Mouse (Mus musculus): ENCODE results near the gene Itpa. TPM values are rescaled to one million over a fixed set of nuclear protein-coding genes. Genes with fewer than 3 reads are reported as not detected.

Gene Itpa
- polyA plus RNA-seq, 1 experiment from 2014 or later, result 77.0 TPM

DNA sequence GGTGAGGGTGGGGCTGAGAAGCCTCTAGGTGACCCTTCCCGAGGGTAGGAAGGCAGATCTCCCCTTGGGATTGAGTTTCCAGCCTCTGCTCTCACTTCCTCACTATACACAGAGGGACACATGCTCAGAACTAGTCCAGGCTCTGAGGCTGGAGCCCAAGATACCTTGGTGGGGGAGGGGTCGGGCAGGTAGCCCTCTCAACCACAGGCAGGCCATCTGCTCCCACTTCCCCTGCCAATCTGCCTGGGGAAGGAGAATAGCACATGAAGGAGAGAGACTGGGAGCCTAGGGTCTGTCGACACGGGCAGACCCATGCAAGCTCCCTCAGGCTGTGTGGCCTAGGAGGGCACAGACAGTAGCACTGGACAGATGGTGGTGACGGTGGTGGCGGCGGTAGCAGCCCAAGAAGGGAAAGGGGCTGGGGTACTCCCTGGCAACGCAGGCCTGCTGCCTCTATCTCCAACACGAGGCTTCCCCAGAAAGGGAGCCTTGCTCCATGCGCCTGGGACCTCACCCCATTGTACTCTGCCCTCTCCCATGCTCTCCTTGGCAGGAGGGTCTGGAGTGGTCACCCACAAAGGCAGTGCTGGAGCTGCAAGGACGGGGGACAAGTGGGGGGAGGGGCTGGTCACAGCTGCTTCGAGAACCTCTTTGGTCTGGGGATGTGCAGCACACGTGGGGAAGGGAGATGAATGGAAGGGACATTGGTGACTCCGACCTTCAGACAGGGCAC, 33.2 kb upstream of the Itpa start:
- H3K9me3 ChIP-seq (ENCODE audit: control insufficient read depth, low read length), result no peaks in the 10 kb centered on the region
- H3K4me2 ChIP-seq (ENCODE audit: low read length), result peak overlapping the region; percentile 93
- H3K36me3 ChIP-seq (ENCODE audit: control insufficient read depth, insufficient read depth, low read length), result no peaks in the 10 kb centered on the region
- ATAC-seq (ENCODE audit: insufficient number of reproducible peaks, insufficient read depth, low FRiP score, low read depth), result no peak
- H3K27me3 ChIP-seq (ENCODE audit: control insufficient read depth, insufficient read depth, low read length), result peaks cover 67% of the 10 kb centered on the region
- H3K27ac ChIP-seq (replicated peaks in 1 of 2; ENCODE audit: control insufficient read depth in 1 of 2, insufficient read depth in 1 of 2, low read depth in 2 of 2, low read length in 2 of 2), result no peak overlapping the region
- WGBS, result 20% methylated on average over 14 of the region's 14 CpGs
- peak overlapping the region; percentile 67 for H3K9ac ChIP-seq (ENCODE audit: low read length)
- peaks cover 7 to 18% of the 10 kb centered on the region in 2 experiments; a peak in 3 of 4 replicates for H3K4me1 ChIP-seq (ENCODE audit: control insufficient read depth in 2 of 2, insufficient read depth in 2 of 2, low read length in 2 of 2)
- peak overlapping the region; percentile 40 to 44 for H3K4me3 ChIP-seq (ENCODE audit: control insufficient read depth in 1 of 2, insufficient read depth in 1 of 2, low read depth in 1 of 2, low read length in 2 of 2)

DNA sequence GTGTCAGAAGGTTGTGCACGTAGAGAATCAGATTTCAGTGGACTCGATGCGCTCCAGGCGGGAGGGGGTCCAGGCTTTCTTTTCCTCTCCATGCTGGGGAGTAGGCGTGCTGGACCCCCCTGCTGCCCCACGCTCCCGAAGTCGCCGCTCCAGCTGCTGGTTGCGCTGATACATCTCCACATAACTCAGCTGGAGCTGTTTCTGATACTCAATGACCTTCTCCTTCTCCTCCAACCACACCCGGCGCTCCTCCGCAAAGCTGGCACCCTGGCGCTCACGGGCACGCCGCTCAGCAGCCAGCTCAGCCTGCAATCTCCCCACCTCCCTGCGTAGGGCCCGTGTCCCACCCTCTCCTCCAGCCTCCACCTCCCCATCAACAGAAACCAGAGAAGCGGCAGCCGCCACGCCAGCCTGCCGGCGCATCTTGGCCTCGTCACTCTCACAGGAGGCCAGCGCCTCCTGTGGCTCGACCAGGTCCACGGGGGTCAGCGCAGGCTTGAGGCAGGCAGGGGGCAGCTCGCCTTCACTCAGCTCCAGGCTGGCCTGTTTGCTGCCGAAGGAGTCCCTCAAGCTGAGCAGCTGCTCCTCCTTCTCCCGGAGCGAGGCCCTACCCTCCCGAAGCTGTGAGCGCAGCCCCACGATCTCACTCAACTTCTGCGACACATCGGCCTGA, 32.5 kb upstream of the Itpa start:
- H3K4me2 ChIP-seq (ENCODE audit: low read length), result peak overlapping the region; percentile 93
- peak overlapping the region; percentile 67 for H3K9ac ChIP-seq (ENCODE audit: low read length)
- H3K36me3 ChIP-seq (ENCODE audit: control insufficient read depth, insufficient read depth, low read length), result no peaks in the 10 kb centered on the region
- ATAC-seq (ENCODE audit: insufficient number of reproducible peaks, insufficient read depth, low FRiP score, low read depth), result no peak
- peaks cover 7 to 18% of the 10 kb centered on the region in 2 experiments; a peak in 3 of 4 replicates for H3K4me1 ChIP-seq (ENCODE audit: control insufficient read depth in 2 of 2, insufficient read depth in 2 of 2, low read length in 2 of 2)
- no peaks in the 10 kb centered on the region for H3K9me3 ChIP-seq (ENCODE audit: control insufficient read depth, low read length)
- H3K4me3 ChIP-seq (ENCODE audit: control insufficient read depth in 1 of 2, insufficient read depth in 1 of 2, low read depth in 1 of 2, low read length in 2 of 2), result peak overlapping the region; percentile 40 to 44
- peaks cover 70% of the 10 kb centered on the region for H3K27me3 ChIP-seq (ENCODE audit: control insufficient read depth, insufficient read depth, low read length)
- 2% methylated on average over 38 of the region's 38 CpGs for WGBS
- no peak overlapping the region for H3K27ac ChIP-seq (replicated peaks in 1 of 2; ENCODE audit: control insufficient read depth in 1 of 2, insufficient read depth in 1 of 2, low read depth in 2 of 2, low read length in 2 of 2)

DNA sequence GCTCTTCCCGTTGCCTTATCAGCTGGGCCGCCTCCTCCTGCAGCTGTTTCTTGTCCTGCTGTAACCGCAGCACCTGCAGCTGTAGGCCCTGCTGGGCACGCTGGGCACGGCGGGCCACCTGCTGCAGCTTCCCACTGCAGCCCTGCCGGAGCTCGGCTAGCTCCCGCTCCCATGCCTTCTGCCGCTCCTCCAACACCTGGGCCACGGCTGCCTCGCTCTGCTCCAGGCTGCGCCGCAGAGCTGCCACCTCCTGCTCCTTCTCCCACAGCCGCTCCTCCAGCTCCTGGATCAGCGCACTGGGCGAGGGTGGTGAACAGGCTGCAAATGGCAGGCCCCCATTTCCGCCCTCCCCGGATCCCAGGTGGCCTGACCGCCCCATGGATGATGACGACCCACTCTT, 31.6 kb upstream of the Itpa start:
- peak overlapping the region; percentile 93 for H3K4me2 ChIP-seq (ENCODE audit: low read length)
- H3K4me1 ChIP-seq (ENCODE audit: control insufficient read depth in 2 of 2, insufficient read depth in 2 of 2, low read length in 2 of 2), result peaks cover 7 to 18% of the 10 kb centered on the region in 2 experiments; a peak in 3 of 4 replicates
- H3K27ac ChIP-seq (replicated peaks in 1 of 2; ENCODE audit: control insufficient read depth in 1 of 2, insufficient read depth in 1 of 2, low read depth in 2 of 2, low read length in 2 of 2), result no peak overlapping the region
- no peak for ATAC-seq (ENCODE audit: insufficient number of reproducible peaks, insufficient read depth, low FRiP score, low read depth)
- H3K9me3 ChIP-seq (ENCODE audit: control insufficient read depth, low read length), result no peaks in the 10 kb centered on the region
- H3K27me3 ChIP-seq (ENCODE audit: control insufficient read depth, insufficient read depth, low read length), result peaks cover 74% of the 10 kb centered on the region
- peak overlapping the region; percentile 23; the same call in 1 of the 2 replicates for H3K9ac ChIP-seq (ENCODE audit: low read length)
- 16% methylated on average over 19 of the region's 21 CpGs for WGBS
- peak overlapping the region; percentile 0 to 44; a peak in 1 of 4 replicates for H3K4me3 ChIP-seq (ENCODE audit: control insufficient read depth in 1 of 2, insufficient read depth in 1 of 2, low read depth in 1 of 2, low read length in 2 of 2)
- no peaks in the 10 kb centered on the region for H3K36me3 ChIP-seq (ENCODE audit: control insufficient read depth, insufficient read depth, low read length)

DNA sequence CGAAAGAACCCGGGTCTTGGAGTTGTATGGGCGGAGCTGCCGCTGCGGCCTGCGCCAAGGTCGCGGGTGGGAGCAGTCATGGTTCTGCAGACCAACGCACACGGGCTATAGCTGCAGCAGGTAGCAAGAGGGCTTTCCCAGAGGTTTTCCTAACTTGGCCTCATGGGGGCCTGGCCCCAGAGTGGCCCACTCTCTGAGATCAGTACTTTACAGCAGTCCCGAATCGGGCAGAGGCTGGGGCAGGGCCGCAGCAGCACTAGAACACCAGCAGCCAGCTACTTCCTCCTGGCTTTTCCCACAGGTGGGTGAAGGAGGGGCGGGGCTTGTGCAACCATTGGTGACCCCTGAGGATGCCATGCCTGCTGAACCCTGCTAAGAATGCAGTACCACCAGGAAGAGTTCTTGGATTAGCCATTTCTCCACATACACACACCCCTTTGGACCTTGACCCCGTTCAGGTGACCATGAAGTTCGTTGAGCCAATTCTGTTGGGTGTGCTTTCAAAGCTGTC, 29.3 kb upstream of the Itpa start:
- Histone ChIP-seq H3K36me3 (ENCODE audit: control insufficient read depth, insufficient read depth, low read length) (no peaks in the 10 kb centered on the region), H3K4me3 (ENCODE audit: control insufficient read depth in 1 of 2, insufficient read depth in 1 of 2, low read depth in 1 of 2, low read length in 2 of 2) (no peak overlapping the region), H3K27ac (replicated peaks in 1 of 2; ENCODE audit: control insufficient read depth in 1 of 2, insufficient read depth in 1 of 2, low read depth in 2 of 2, low read length in 2 of 2) (no peak overlapping the region), H3K9ac (ENCODE audit: low read length) (no peak overlapping the region), H3K9me3 (ENCODE audit: control insufficient read depth, low read length) (no peaks in the 10 kb centered on the region), H3K4me2 (ENCODE audit: low read length) (no peak overlapping the region), H3K4me1 (ENCODE audit: control insufficient read depth in 2 of 2, insufficient read depth in 2 of 2, low read length in 2 of 2) (peaks cover 10 to 23% of the 10 kb centered on the region in 2 experiments; a peak in 3 of 4 replicates), H3K27me3 (ENCODE audit: control insufficient read depth, insufficient read depth, low read length) (peaks cover 65% of the 10 kb centered on the region)
- WGBS, result 28% methylated on average over 16 of the region's 16 CpGs
- ATAC-seq (ENCODE audit: insufficient number of reproducible peaks, insufficient read depth, low FRiP score, low read depth), result no peak

DNA sequence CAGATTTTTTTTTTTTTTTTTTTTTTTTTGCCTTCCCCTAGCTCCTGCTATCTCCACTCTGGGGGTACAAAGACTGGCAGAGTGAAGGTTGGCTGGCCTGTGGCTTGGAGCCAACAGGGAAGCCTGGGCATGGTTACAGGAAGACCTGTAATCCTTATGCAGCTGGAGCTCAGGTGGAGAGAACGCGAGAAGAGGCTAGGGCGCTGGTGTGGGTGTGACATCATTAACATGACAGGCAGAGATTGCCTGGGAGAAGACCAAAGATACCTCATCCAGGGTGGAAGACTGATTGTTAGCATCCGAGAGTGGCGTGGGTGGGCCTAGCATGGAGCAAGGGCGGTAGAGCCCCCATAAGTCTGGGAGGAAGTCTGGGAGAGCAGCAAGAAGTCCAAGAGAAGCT, 28.1 kb upstream of the Itpa start:
- WGBS, result 70% methylated on average over 6 of the region's 6 CpGs
- no peak for ATAC-seq (ENCODE audit: insufficient number of reproducible peaks, insufficient read depth, low FRiP score, low read depth)
- H3K9ac ChIP-seq (ENCODE audit: low read length), result no peak overlapping the region
- H3K27me3 ChIP-seq (ENCODE audit: control insufficient read depth, insufficient read depth, low read length), result peaks cover 54% of the 10 kb centered on the region
- H3K4me3 ChIP-seq (ENCODE audit: control insufficient read depth in 1 of 2, insufficient read depth in 1 of 2, low read depth in 1 of 2, low read length in 2 of 2), result no peak overlapping the region
- H3K9me3 ChIP-seq (ENCODE audit: control insufficient read depth, low read length), result no peaks in the 10 kb centered on the region
- H3K27ac ChIP-seq (replicated peaks in 1 of 2; ENCODE audit: control insufficient read depth in 1 of 2, insufficient read depth in 1 of 2, low read depth in 2 of 2, low read length in 2 of 2), result no peak overlapping the region
- peaks cover 10 to 23% of the 10 kb centered on the region in 2 experiments; a peak in 3 of 4 replicates for H3K4me1 ChIP-seq (ENCODE audit: control insufficient read depth in 2 of 2, insufficient read depth in 2 of 2, low read length in 2 of 2)
- H3K36me3 ChIP-seq (ENCODE audit: control insufficient read depth, insufficient read depth, low read length), result no peaks in the 10 kb centered on the region
- H3K4me2 ChIP-seq (ENCODE audit: low read length), result no peak overlapping the region

DNA sequence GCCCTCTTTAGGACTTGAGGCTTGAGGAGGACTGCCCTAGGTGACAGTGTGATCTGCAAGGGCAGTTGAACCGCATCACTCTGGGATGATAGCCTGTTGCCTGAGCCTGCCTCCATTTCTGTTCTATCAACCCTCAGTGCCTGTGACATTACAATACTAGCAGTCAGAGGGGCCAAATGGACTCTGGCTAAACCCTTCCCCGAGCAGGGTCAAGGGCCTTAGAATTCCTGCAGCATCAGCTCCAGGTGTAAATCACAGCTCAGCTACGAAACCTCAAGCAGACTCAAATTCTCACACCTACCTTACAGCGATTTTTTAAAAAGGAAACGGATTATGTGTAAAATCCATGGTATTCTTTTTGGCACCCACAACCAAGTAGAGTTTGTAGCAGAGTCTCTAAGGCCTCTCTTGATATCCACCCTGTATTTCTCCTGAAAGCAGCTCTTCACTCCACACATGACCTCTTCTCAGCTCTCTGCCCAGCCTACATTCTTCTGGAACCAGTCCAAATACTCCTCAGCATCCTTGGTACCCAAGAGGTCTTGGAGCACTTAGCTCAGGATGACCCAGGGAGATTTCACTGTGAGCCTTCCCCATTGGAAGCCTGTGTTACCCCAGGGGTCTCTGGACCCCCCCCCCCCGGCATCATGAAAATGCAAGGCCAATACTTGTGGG, 25.9 kb upstream of the Itpa start:
- ATAC-seq (ENCODE audit: insufficient number of reproducible peaks, insufficient read depth, low FRiP score, low read depth), result no peak
- Histone ChIP-seq H3K36me3 (ENCODE audit: control insufficient read depth, insufficient read depth, low read length) (no peaks in the 10 kb centered on the region), H3K9ac (ENCODE audit: low read length) (no peak overlapping the region), H3K4me1 (ENCODE audit: control insufficient read depth in 2 of 2, insufficient read depth in 2 of 2, low read length in 2 of 2) (peaks cover 3 to 4% of the 10 kb centered on the region in 2 experiments; a peak in 2 of 4 replicates), H3K27me3 (ENCODE audit: control insufficient read depth, insufficient read depth, low read length) (peaks cover 32% of the 10 kb centered on the region), H3K27ac (replicated peaks in 1 of 2; ENCODE audit: control insufficient read depth in 1 of 2, insufficient read depth in 1 of 2, low read depth in 2 of 2, low read length in 2 of 2) (no peak overlapping the region), H3K4me2 (ENCODE audit: low read length) (peak overlapping the region; percentile 99; the same call in 1 of the 2 replicates), H3K4me3 (ENCODE audit: control insufficient read depth in 1 of 2, insufficient read depth in 1 of 2, low read depth in 1 of 2, low read length in 2 of 2) (0 out of 4 replicates have a peak overlapping the region, but pooled peaks of 1 of the 2 experiments have one; percentile 64), H3K9me3 (ENCODE audit: control insufficient read depth, low read length) (no peaks in the 10 kb centered on the region)
- WGBS, result 64% methylated on average over 6 of the region's 6 CpGs

DNA sequence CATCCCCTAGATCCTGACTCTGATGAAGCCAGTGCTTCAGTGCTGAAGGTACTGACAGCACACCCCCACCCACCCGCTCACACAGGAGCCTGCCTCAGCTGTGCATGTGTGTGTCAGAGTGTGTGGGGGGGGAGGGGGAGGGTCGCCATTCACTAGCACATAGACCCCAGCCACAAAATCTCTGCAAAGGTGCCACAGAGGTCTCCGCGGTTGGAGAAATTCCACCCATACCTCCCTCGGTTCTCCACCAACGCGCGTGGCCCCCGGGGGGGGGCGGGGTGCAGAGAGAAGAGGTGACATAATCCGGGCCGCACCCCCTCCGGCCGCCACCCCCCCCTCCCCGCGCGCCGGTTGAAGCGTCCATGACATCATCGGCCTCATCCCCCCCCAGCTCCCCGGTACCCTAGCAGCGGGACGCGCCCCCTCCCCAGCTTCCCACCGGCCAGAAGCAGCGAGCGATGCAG, 25.2 kb upstream of the Itpa start:
- Histone ChIP-seq H3K4me2 (ENCODE audit: low read length) (peak overlapping the region; percentile 99), H3K27ac (replicated peaks in 1 of 2; ENCODE audit: control insufficient read depth in 1 of 2, insufficient read depth in 1 of 2, low read depth in 2 of 2, low read length in 2 of 2) (no peak overlapping the region)
- WGBS, result under 1% methylated on average over 14 of the region's 27 CpGs

More for the DNA sequence above, 25.2 kb upstream of the Itpa start:
- Histone ChIP-seq H3K9me3 (ENCODE audit: control insufficient read depth, low read length) (no peaks in the 10 kb centered on the region), H3K36me3 (ENCODE audit: control insufficient read depth, insufficient read depth, low read length) (no peaks in the 10 kb centered on the region), H3K9ac (ENCODE audit: low read length) (peak overlapping the region; percentile 80), H3K4me1 (ENCODE audit: control insufficient read depth in 2 of 2, insufficient read depth in 2 of 2, low read length in 2 of 2) (peaks cover 3 to 4% of the 10 kb centered on the region in 2 experiments; a peak in 2 of 4 replicates), H3K4me3 (ENCODE audit: control insufficient read depth in 1 of 2, insufficient read depth in 1 of 2, low read depth in 1 of 2, low read length in 2 of 2) (peak overlapping the region; percentile 64 to 82), H3K27me3 (ENCODE audit: control insufficient read depth, insufficient read depth, low read length) (peaks cover 25% of the 10 kb centered on the region)
- ATAC-seq (ENCODE audit: insufficient number of reproducible peaks, insufficient read depth, low FRiP score, low read depth), result peak; percentile 37

Data from heart, embryonic 14.5 days (tissue).